Mouse (Mus musculus) CH12.LX (cell line): ENCODE data around the gene AI467606. TPM values are rescaled to one million over a fixed set of nuclear protein-coding genes. Genes with fewer than 3 reads are reported as not detected.
A peak's percentile ranks its signal among the peaks of the same experiment; 100 is the strongest.

ENCODE experiments used
- DNase-seq: peaks from one replicate; pipeline ENCODE4 v3.0.0-alpha.2; 2013; ENCODE audit errors: extremely low read depth
- H3K27ac ChIP-seq: 2 replicates; pipeline ENCODE4 v1.5.1; 2012; ENCODE audit warnings: low read depth, mild to moderate bottlenecking, control low read depth, moderate library complexity; ENCODE audit not compliant: insufficient read depth
- H3K27me3 ChIP-seq: replicated peaks from 2 replicates; pipeline ENCODE3; 2012; ENCODE audit warnings: inconsistent platforms
- H3K36me3 ChIP-seq, 2 experiments: replicated peaks in 1 of 2; 2 replicates each; pipeline versions ENCODE3 to v1.6.1; 2012; ENCODE audit warnings: inconsistent platforms in 1 of 2, low read length in 1 of 2, mild to moderate bottlenecking in 1 of 2, mixed read lengths in 1 of 2, moderate library complexity in 1 of 2; ENCODE audit not compliant: control insufficient read depth in 1 of 2, insufficient read depth in 1 of 2
- H3K4me1 ChIP-seq, 2 experiments: 2 replicates each; pipeline ENCODE4 v1.6.1; 2012; ENCODE audit warnings: inconsistent platforms in 1 of 2, moderate library complexity in 1 of 2; ENCODE audit not compliant: insufficient read depth in 2 of 2, control insufficient read depth in 1 of 2
- H3K4me2 ChIP-seq: 2 replicates; pipeline ENCODE4 v1.6.1; 2012; ENCODE audit warnings: low read depth, mild to moderate bottlenecking, control low read depth; ENCODE audit not compliant: poor library complexity, insufficient read depth, severe bottlenecking
- H3K4me3 ChIP-seq, 3 experiments: fragments of 150-350 bp in 1 of 3; sonication (generic) in 1 of 3; replicated peaks in 1 of 3; 2 replicates each; pipeline versions ENCODE3 to v1.5.1; 2011 to 2012; ENCODE audit warnings: low read depth in 2 of 3, low read length in 2 of 3, mild to moderate bottlenecking in 2 of 3, moderate library complexity in 2 of 3, control low read depth in 1 of 3, improper control_type of control experiment in 1 of 3, inconsistent platforms in 1 of 3, mixed read lengths in 1 of 3; ENCODE audit not compliant: poor library complexity in 1 of 3
- H3K79me2 ChIP-seq: replicated peaks from 2 replicates; pipeline ENCODE4 v1.6.1; 2012; ENCODE audit warnings: mild to moderate bottlenecking, moderate library complexity; ENCODE audit not compliant: control insufficient read depth, poor library complexity, insufficient read depth, severe bottlenecking; ENCODE audit errors: extremely low read depth
- H3K9ac ChIP-seq: 2 replicates; pipeline ENCODE4 v1.6.1; 2012; ENCODE audit warnings: low read depth, mild to moderate bottlenecking, control low read depth, moderate library complexity; ENCODE audit not compliant: insufficient read depth
- H3K9me3 ChIP-seq: replicated peaks from 2 replicates; pipeline ENCODE3; 2012; ENCODE audit warnings: low read length, inconsistent platforms, mixed read lengths
- BHLHE40 ChIP-seq: IDR thresholded peaks from 2 replicates; pipeline ENCODE4 v1.6.1; 2011; ENCODE audit warnings: mild to moderate bottlenecking, low read depth, low read length, improper control_type of control experiment
- CTCF ChIP-seq, 2 experiments: IDR thresholded peaks in 1 of 2; conservative IDR thresholded peaks in 1 of 2; 2 replicates each; pipeline ENCODE4 v1.5.1; 2011 to 2012; ENCODE audit warnings: low read depth in 2 of 2, low read length in 2 of 2, improper control_type of control experiment in 1 of 2, inconsistent platforms in 1 of 2, mild to moderate bottlenecking in 1 of 2, moderate library complexity in 1 of 2
- E2F4 ChIP-seq: IDR thresholded peaks from 2 replicates; pipeline ENCODE4 v1.6.1; 2011; ENCODE audit warnings: low read depth, low read length, improper control_type of control experiment; ENCODE audit not compliant: insufficient replicate concordance
- IRF4 ChIP-seq: IDR thresholded peaks from 2 replicates; pipeline ENCODE4 v1.6.1; 2014; ENCODE audit warnings: low read depth, mild to moderate bottlenecking, inconsistent platforms, low read length, improper control_type of control experiment
- JUND ChIP-seq: conservative IDR thresholded peaks from 2 replicates; pipeline ENCODE4 v1.6.1; 2011; ENCODE audit warnings: low read depth, low read length, improper control_type of control experiment
- MAFK ChIP-seq: IDR thresholded peaks from 2 replicates; pipeline ENCODE4 v1.6.1; 2011; ENCODE audit warnings: low read length, improper control_type of control experiment; ENCODE audit not compliant: insufficient replicate concordance
- MAX ChIP-seq: IDR thresholded peaks from 2 replicates; pipeline ENCODE4 v1.6.1; 2011; ENCODE audit warnings: low read length, improper control_type of control experiment
- MAZ ChIP-seq: IDR thresholded peaks from 2 replicates; pipeline ENCODE4 v1.6.1; 2012; ENCODE audit warnings: low read depth, mild to moderate bottlenecking, inconsistent platforms, low read length, improper control_type of control experiment, moderate library complexity
- MEF2A ChIP-seq: IDR thresholded peaks from 2 replicates; pipeline ENCODE4 v1.6.1; 2014; ENCODE audit warnings: low read depth, mild to moderate bottlenecking, inconsistent platforms, low read length, improper control_type of control experiment, borderline replicate concordance
- MXI1 ChIP-seq: IDR thresholded peaks from 2 replicates; pipeline ENCODE4 v1.6.1; 2011; ENCODE audit warnings: mild to moderate bottlenecking, low read depth, low read length, improper control_type of control experiment
- MYC ChIP-seq: IDR thresholded peaks from 2 replicates; pipeline ENCODE4 v1.6.1; 2011; ENCODE audit warnings: low read depth, mild to moderate bottlenecking, improper control_type of control experiment, low read length
- NELFE ChIP-seq: IDR thresholded peaks from 2 replicates; pipeline ENCODE4 v1.6.1; 2011; ENCODE audit warnings: low read depth, low read length, improper control_type of control experiment
- NRF1 ChIP-seq: IDR thresholded peaks from 2 replicates; pipeline ENCODE4 v1.6.1; 2014; ENCODE audit warnings: low read depth, mild to moderate bottlenecking, inconsistent platforms, low read length, improper control_type of control experiment, moderate library complexity
- PAX5 ChIP-seq: IDR thresholded peaks from 2 replicates; pipeline ENCODE4 v1.6.1; 2012; ENCODE audit warnings: low read length, inconsistent platforms, mixed read lengths
- POLR2A ChIP-seq: IDR thresholded peaks from 2 replicates; pipeline ENCODE4 v1.6.1; 2011; ENCODE audit warnings: low read depth, mild to moderate bottlenecking, improper control_type of control experiment, low read length
- RAD21 ChIP-seq: IDR thresholded peaks from 2 replicates; pipeline ENCODE4 v1.6.1; 2011; ENCODE audit warnings: low read depth, mild to moderate bottlenecking, low read length, improper control_type of control experiment, moderate library complexity
- RCOR1 ChIP-seq: conservative IDR thresholded peaks from 2 replicates; pipeline ENCODE4 v1.6.1; 2012; ENCODE audit warnings: low read depth, mild to moderate bottlenecking, inconsistent platforms, low read length, improper control_type of control experiment
- SIN3A ChIP-seq: IDR thresholded peaks from 2 replicates; pipeline ENCODE4 v1.6.1; 2012; ENCODE audit warnings: low read length, improper control_type of control experiment, inconsistent platforms
- SMC3 ChIP-seq: IDR thresholded peaks from 2 replicates; pipeline ENCODE4 v1.6.1; 2011; ENCODE audit warnings: low read depth, low read length, improper control_type of control experiment
- TBP ChIP-seq: conservative IDR thresholded peaks from 2 replicates; pipeline ENCODE4 v1.6.1; 2011; ENCODE audit warnings: low read depth, low read length, improper control_type of control experiment
- TCF12 ChIP-seq: IDR thresholded peaks from 2 replicates; pipeline ENCODE4 v1.6.1; 2014; ENCODE audit warnings: low read depth, mild to moderate bottlenecking, inconsistent platforms, low read length, improper control_type of control experiment
- ZC3H11A ChIP-seq: IDR thresholded peaks from 2 replicates; pipeline ENCODE4 v1.6.1; 2012; ENCODE audit warnings: low read depth, mild to moderate bottlenecking, inconsistent platforms, low read length, improper control_type of control experiment
- ZMIZ1 ChIP-seq: IDR thresholded peaks from 2 replicates; pipeline ENCODE4 v1.6.1; 2012; ENCODE audit warnings: low read depth, mild to moderate bottlenecking, inconsistent platforms, low read length, improper control_type of control experiment
- ZNF384 ChIP-seq: IDR thresholded peaks from 2 replicates; pipeline ENCODE4 v1.6.1; 2012; ENCODE audit warnings: low read depth, low read length, improper control_type of control experiment, inconsistent platforms
- dilution Hi-C: fragments of 300-500 bp; cut with MboI; formaldehyde crosslinking; loops from 2 replicates; pipeline ENCODE4 v1.14.3; 2020; ENCODE audit warnings: low sequenced_read_pairs; ENCODE audit not compliant: extremely low pct_unique_long_range_greater_than_20kb, extremely low pct_ligation_motif_present
- in situ Hi-C: fragments of 300-500 bp; cut with MboI; formaldehyde crosslinking; loops from 3 replicates; pipeline ENCODE4 v1.14.3; 2019; ENCODE audit warnings: low sequenced_read_pairs, low pct_ligation_motif_present, low pct_unique_long_range_greater_than_20kb, mixed read lengths
- polyA plus RNA-seq: library from polyadenylated mRNA; unstranded; fragments of >175 nt; gene quantifications from 2 replicates; pipeline ENCODE4 v1.2.1, GENCODE M21; 2012; ENCODE audit warnings: low read depth; ENCODE audit not compliant: insufficient read length
- total RNA-seq, 2 experiments: library from RNA; depleted of rRNA; stranded (reverse); fragments of 300-350 nt in 1 of 2; fragments of >200 nt in 1 of 2; gene quantifications; 2 replicates each; pipeline ENCODE4 v1.2.3; 2012 to 2014

Gene AI467606
- total and polyA plus RNA-seq, 3 experiments = 15.7 to 26.4 (median 20.5) TPM

DNA sequence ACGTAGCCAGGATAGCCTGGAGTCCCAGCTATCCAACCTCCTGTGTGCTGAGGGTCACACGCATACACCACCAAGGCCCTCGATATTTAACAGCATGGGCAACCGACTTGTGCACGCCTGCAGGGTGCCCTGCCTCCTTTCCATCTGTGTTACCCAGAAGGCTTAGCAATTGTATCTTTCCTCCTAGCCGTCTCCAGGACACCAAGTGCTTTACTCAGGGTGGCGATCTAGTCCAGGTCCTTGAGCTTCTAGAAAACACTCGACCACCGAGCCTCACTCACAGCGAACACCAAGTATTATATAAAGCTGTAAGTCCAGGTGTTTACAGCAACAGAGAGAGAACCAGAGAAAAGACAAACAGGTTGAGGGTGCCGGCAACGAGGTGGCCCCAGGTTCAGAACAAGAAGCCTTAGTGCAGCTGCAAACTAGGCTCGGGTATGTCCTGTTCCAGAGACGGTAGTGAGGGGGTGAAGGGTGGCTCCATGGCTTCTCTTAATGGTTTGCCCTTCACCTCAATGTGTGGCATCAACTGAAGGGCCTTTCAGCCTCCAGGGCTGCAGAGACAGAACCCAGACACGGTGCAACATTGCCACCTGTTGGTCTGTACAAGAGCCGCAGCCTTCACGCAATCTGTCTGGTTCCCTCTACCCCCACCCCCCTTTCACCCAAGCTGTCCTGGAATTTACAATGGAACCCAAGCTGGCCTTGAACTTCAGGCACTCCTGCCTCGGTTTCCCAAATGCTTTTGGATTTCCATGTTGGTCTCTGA, 19.3 kb downstream of the AI467606 start:
- peak; percentile 76 for DNase-seq
- Histone ChIP-seq H3K27ac (no peak overlapping the region), H3K79me2 (no peaks in the 10 kb centered on the region), H3K4me1 (peaks cover 28 to 54% of the 10 kb centered on the region in 2 experiments), H3K36me3 (no peaks in the 10 kb centered on the region), H3K9me3 (no peaks in the 10 kb centered on the region), H3K4me2 (no peak overlapping the region), H3K9ac (no peak overlapping the region), H3K27me3 (peaks cover 9% of the 10 kb centered on the region), H3K4me3 (no peak overlapping the region)
- TF ChIP-seq IRF4 = peak; percentile 39; the same call in 1 of the 2 replicates
- no peak for TF ChIP-seq NRF1
- peak; percentile 45; the same call in 1 of the 2 replicates for TF ChIP-seq ZC3H11A
- TF ChIP-seq NELFE = no peak
- TF ChIP-seq TCF12 = 0 out of 2 replicates have a peak, but pooled peaks have one; percentile 18
- TF ChIP-seq MEF2A = no peak
- TF ChIP-seq RAD21 = peak; percentile 97
- TF ChIP-seq CTCF (conservative IDR thresholded peaks at IDR 0.05 in 1 of 2, IDR thresholded peaks at IDR 0.05 in 1 of 2; ENCODE audit: low read depth in 2 of 2, low read length in 2 of 2) = peak; percentile 71 to 95
- TF ChIP-seq PAX5 = no peak
- TF ChIP-seq BHLHE40 = no peak
- no peak for TF ChIP-seq ZMIZ1
- peak; percentile 53; the same call in 1 of the 2 replicates for TF ChIP-seq MAZ
- TF ChIP-seq MAFK = no peak
- TF ChIP-seq RCOR1 = no peak
- peak; percentile 83 for TF ChIP-seq SMC3
- TF ChIP-seq SIN3A = no peak
- no peak for TF ChIP-seq E2F4
- TF ChIP-seq MYC = no peak
- in situ Hi-C loops (loop anchor here (10.0 kb wide), 1 partner anchor 466 kb away; the partner anchor contains the start of gene Sgf29), dilution Hi-C loops (no loop called here)

DNA sequence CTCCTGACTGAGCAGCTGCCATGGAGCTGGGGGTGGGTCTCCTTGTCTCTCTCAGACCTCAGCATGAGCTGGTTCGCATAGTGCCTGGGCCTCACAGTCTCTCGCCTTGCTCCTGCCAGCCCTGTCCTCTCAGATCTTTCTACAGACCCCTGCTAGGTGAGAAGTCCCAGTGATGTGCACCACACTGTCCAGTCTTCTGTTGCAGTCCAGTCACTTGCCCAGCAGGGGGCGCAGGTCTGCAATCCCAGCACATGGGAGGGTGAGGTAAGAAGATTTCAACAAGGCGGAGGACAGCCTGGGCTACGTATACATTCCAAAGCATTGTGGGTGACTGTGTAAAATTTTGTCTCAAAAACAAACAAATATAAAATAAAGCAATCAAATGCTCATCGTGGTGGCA, 20.3 kb downstream of the AI467606 start:
- no peaks in the 10 kb centered on the region for H3K9me3 ChIP-seq
- no peak overlapping the region for H3K27ac ChIP-seq
- dilution Hi-C loops (no loop called here), in situ Hi-C loops (loop anchor here (10.0 kb wide), 1 partner anchor 467 kb away; the partner anchor contains the start of gene Sgf29)
- no peak overlapping the region for H3K4me2 ChIP-seq
- H3K36me3 ChIP-seq = no peaks in the 10 kb centered on the region
- DNase-seq = peak; percentile 91
- 0 out of 2 replicates have a peak, but pooled peaks have one; percentile 28 for TF ChIP-seq TCF12
- peak; percentile 92; the same call in 1 of the 2 replicates for TF ChIP-seq MYC
- peak; percentile 88 for TF ChIP-seq MAX
- TF ChIP-seq IRF4 = peak; percentile 56; the same call in 1 of the 2 replicates
- TF ChIP-seq TBP = 0 out of 2 replicates have a peak, but pooled peaks have one; percentile 26
- TF ChIP-seq MAZ = no peak
- TF ChIP-seq ZNF384 = no peak
- peak; percentile 65 for TF ChIP-seq RAD21
- 0 out of 2 replicates have a peak, but pooled peaks have one; percentile 7 for TF ChIP-seq BHLHE40
- TF ChIP-seq POLR2A = 0 out of 2 replicates have a peak, but pooled peaks have one; percentile 18
- TF ChIP-seq CTCF (conservative IDR thresholded peaks at IDR 0.05 in 1 of 2, IDR thresholded peaks at IDR 0.05 in 1 of 2; ENCODE audit: low read depth in 2 of 2, low read length in 2 of 2) = peak; percentile 73 to 91
- TF ChIP-seq JUND = no peak
- peak; percentile 79 for TF ChIP-seq SMC3
- peak; percentile 48; the same call in 1 of the 2 replicates for TF ChIP-seq MXI1
- H3K4me3 ChIP-seq = no peak overlapping the region
- H3K27me3 ChIP-seq = peaks cover 7% of the 10 kb centered on the region
- H3K4me1 ChIP-seq = peaks cover 35 to 62% of the 10 kb centered on the region in 2 experiments
- no peaks in the 10 kb centered on the region for H3K79me2 ChIP-seq
- no peak overlapping the region for H3K9ac ChIP-seq
